ENCODE assay signal across 17 mouse cellular contexts in the genomic region with DNA sequence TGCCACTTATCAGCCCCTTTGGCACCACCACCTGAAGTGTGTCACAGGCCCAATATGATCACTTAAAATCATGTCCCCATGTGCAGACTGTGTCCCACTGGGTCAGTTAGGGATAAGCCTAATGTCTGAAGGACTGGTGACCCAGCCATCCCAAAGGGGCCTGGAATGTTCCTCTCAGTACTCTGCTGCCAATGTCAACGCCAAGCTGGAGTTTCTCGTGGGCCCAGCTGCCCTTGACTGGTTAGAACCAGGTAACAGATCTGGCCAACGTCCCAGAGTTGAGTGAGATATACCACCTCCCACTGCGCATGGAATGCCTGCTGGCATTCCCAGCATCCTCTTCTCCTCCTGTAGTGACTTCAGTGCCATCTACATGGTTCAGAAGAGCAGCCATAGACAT. TPM values are rescaled to one million over a fixed set of nuclear protein-coding genes. Genes with fewer than 3 reads are reported as not detected.
DNase-seq lines count a peak whose midpoint lies in the region; ATAC-seq lines count a peak whose summit lies in the region.
"Had no signal": no experiment of that assay in that cellular context is flagged by ENCODE, and none has a peak within 500 bp of the region (broad histone marks: within the 10 kb centered on the region; RNA-seq: fewer than 3 reads in every experiment).

No protein-coding gene starts in this region.

- no peaks in the 10 kb centered on the region for H3K9me3 ChIP-seq in heart, embryonic 14.5 days (ENCODE audit: control insufficient read depth, low read length)
- H3K9me3 ChIP-seq in neural tube, embryonic 13.5 days = no peaks in the 10 kb centered on the region
- no peaks in the 10 kb centered on the region for H3K9me3 ChIP-seq in midbrain, embryonic 10.5 days (replicated peaks)
- H3K9me3 ChIP-seq: midbrain, embryonic 12.5 days had no signal

- no peak overlapping the region for H3K4me3 ChIP-seq in heart, embryonic 14.5 days (ENCODE audit: control insufficient read depth in 1 of 2, insufficient read depth in 1 of 2, low read depth in 1 of 2, low read length in 2 of 2)
- H3K4me3 ChIP-seq in neural tube, embryonic 13.5 days = no peak overlapping the region
- no peak overlapping the region for H3K4me3 ChIP-seq in midbrain, embryonic 10.5 days
- H3K4me3 ChIP-seq: left cerebral cortex, adult 2 months; midbrain, embryonic 12.5 days had no signal

- H3K4me1 ChIP-seq in heart, embryonic 14.5 days (ENCODE audit: control insufficient read depth in 2 of 2, insufficient read depth in 2 of 2, low read length in 2 of 2) = peaks cover 57 to 75% of the 10 kb centered on the region in 2 experiments
- peaks cover 91% of the 10 kb centered on the region for H3K4me1 ChIP-seq in neural tube, embryonic 13.5 days (replicated peaks)
- peaks cover 94% of the 10 kb centered on the region for H3K4me1 ChIP-seq in midbrain, embryonic 10.5 days

- peak; percentile 66 for DNase-seq in adrenal gland, postnatal 10 days
- DNase-seq in adrenal gland, adult 18-20 months (ENCODE audit: low spot score in 2 of 2) = no peak
- no peak for DNase-seq in heart, adult 8-10 months (ENCODE audit: low spot score)
- DNase-seq in neural tube, embryonic 10.5 days (ENCODE audit: extremely low spot score, low spot score) = no peak
- peak; percentile 46 to 64 for DNase-seq in kidney, postnatal 4 days
- no peak for DNase-seq in midbrain, embryonic 10.5 days (ENCODE audit: low spot score)
- DNase-seq: cerebellum, postnatal 10 days; liver; lung, adult 18-20 months; lung, postnatal 4 days; right cerebral cortex, postnatal 25 days had no signal

- H3K36me3 ChIP-seq in heart, embryonic 14.5 days (ENCODE audit: control insufficient read depth, insufficient read depth, low read length) = peaks cover 2% of the 10 kb centered on the region; the same call in 1 of the 2 replicates
- H3K36me3 ChIP-seq in neural tube, embryonic 13.5 days = 0 out of 2 replicates have a peak, but pooled peaks cover 2% of the 10 kb centered on the region
- H3K36me3 ChIP-seq in midbrain, embryonic 10.5 days = peaks cover 55% of the 10 kb centered on the region
- H3K36me3 ChIP-seq: midbrain, embryonic 12.5 days had no signal

- H3K27ac ChIP-seq in heart, embryonic 14.5 days (replicated peaks in 1 of 2; ENCODE audit: control insufficient read depth in 1 of 2, insufficient read depth in 1 of 2, low read depth in 2 of 2, low read length in 2 of 2) = peak overlapping the region in 1 of 2 experiments; percentile 58; a peak in 2 of 4 replicates
- H3K27ac ChIP-seq in neural tube, embryonic 13.5 days (replicated peaks) = peak overlapping the region; percentile 73; the same call in 1 of the 2 replicates
- no peak overlapping the region for H3K27ac ChIP-seq in midbrain, embryonic 10.5 days (replicated peaks)
- H3K27ac ChIP-seq: left cerebral cortex, adult 2 months; midbrain, embryonic 12.5 days had no signal

- ATAC-seq in heart, embryonic 14.5 days (ENCODE audit: insufficient number of reproducible peaks, insufficient read depth, low FRiP score, low read depth) = no peak; the same call in 1 of the 2 replicates
- ATAC-seq in neural tube, embryonic 13.5 days (ENCODE audit: low read depth) = no peak
- ATAC-seq: activated CD4-positive, CD25-positive, alpha-beta regulatory T cell, adult 4 months; forebrain, embryonic 14.5 days had no signal

- H3K4me2 ChIP-seq in heart, embryonic 14.5 days (ENCODE audit: low read length) = peak overlapping the region; percentile 95; the same call in 1 of the 2 replicates
- H3K4me2 ChIP-seq in neural tube, embryonic 13.5 days = no peak overlapping the region
- H3K4me2 ChIP-seq: midbrain, embryonic 12.5 days had no signal

- WGBS in heart, embryonic 14.5 days = 16% methylated on average over 4 of the region's 4 CpGs
- 80% methylated on average over 4 of the region's 4 CpGs for WGBS in neural tube, embryonic 13.5 days
- 90% methylated on average over 4 of the region's 4 CpGs for WGBS in midbrain, embryonic 10.5 days

- H3K27me3 ChIP-seq in heart, embryonic 14.5 days (ENCODE audit: control insufficient read depth, insufficient read depth, low read length) = no peaks in the 10 kb centered on the region
- no peaks in the 10 kb centered on the region for H3K27me3 ChIP-seq in neural tube, embryonic 13.5 days
- H3K27me3 ChIP-seq in midbrain, embryonic 10.5 days (ENCODE audit: low read depth, poor library complexity, severe bottlenecking) = no peaks in the 10 kb centered on the region
- H3K27me3 ChIP-seq: midbrain, embryonic 12.5 days had no signal

- H3K9ac ChIP-seq in heart, embryonic 14.5 days (ENCODE audit: low read length) = no peak overlapping the region
- H3K9ac ChIP-seq in neural tube, embryonic 13.5 days = 0 out of 2 replicates have a peak overlapping the region, but pooled peaks have one; percentile 18
- H3K9ac ChIP-seq: midbrain, embryonic 12.5 days had no signal

RNA-seq across cellular contexts. Expression of a gene that starts 5.2 kb away (rescaled TPM):
- total RNA-seq in adrenal gland, postnatal 10 days (2021) = 100 to 1,000 TPM in 1 of 2 experiments, 10 to 100 TPM in 1; 84.9 to 114 TPM
- 10 to 100 TPM; 43.8 to 79.6 TPM for total RNA-seq in adrenal gland, adult 18-20 months (2021)
- 45.1 and 48.2 TPM in 2 replicates for polyA plus RNA-seq in heart, embryonic 14.5 days (2014; fragmentation: Nextera tagmentation; extraction: Ambion mirVana)
- 1 to 10 TPM; 7.3 to 9.9 (median 9.0) TPM for total RNA-seq in heart, adult 8-10 months (2022)
- polyA plus RNA-seq in neural tube, embryonic 13.5 days (2015; fragmentation: Nextera tagmentation; extraction: Ambion mirVana) = 41.8 and 43.5 TPM in 2 replicates
- polyA plus RNA-seq in midbrain, embryonic 10.5 days (2016; fragmentation: Nextera tagmentation; extraction: Ambion mirVana) = 45.0 and 48.4 TPM in 2 replicates

Comparison
In these comparisons a context has a peak if more than half of its experiments do, and no peak if none do; other contexts are left out.
1. DNase-seq: peak in adrenal gland, postnatal 10 days (single experiment) and kidney, postnatal 4 days (2 of 2); none in adrenal gland, adult 18-20 months (0 of 2), heart, adult 8-10 months (single experiment), neural tube, embryonic 10.5 days (single experiment) and midbrain, embryonic 10.5 days (single experiment).
2. RNA of a gene that starts 5.2 kb away (total RNA-seq): 84.9 to 114 TPM in adrenal gland, postnatal 10 days and 43.8 to 79.6 TPM in adrenal gland, adult 18-20 months; 7.3 to 9.9 TPM in heart, adult 8-10 months; every median in the first group is over 4 times any median in the second.